Comparison of ENCODE assay signal across 9 mouse cellular contexts in genomic region chr15:101553169-101553568, GRCm38 (mm10). TPM values are rescaled to one million over a fixed set of nuclear protein-coding genes. Genes with fewer than 3 reads are reported as not detected.
A peak's percentile ranks its signal among the peaks of the same experiment; 100 is the strongest.
DNase-seq lines count a peak whose midpoint lies in the region; ATAC-seq and TF ChIP-seq lines count a peak whose summit lies in the region.
"Had no signal": no experiment of that assay in that cellular context is flagged by ENCODE, and none has a peak within 500 bp of the region (broad histone marks: within the 10 kb centered on the region; RNA-seq: fewer than 3 reads in every experiment).

No protein-coding gene starts in this region.

- H3K4me3 ChIP-seq in gastrocnemius, adult 2 months = no peak overlapping the region
- no peak overlapping the region for H3K4me3 ChIP-seq in forebrain, embryonic 16.5 days (replicated peaks; ENCODE audit: low read length)
- H3K4me3 ChIP-seq in intestine, embryonic 16.5 days (ENCODE audit: low read length) = no peak overlapping the region
- H3K4me3 ChIP-seq in stomach, embryonic 14.5 days (ENCODE audit: low read depth, low read length) = no peak overlapping the region

- DNase-seq in gastrocnemius, adult 2 months = peak; percentile 31
- no peak for DNase-seq in gastrocnemius, postnatal 36 days
- DNase-seq in ZHBTc4 (ENCODE audit: low read depth, low spot score) = peak; percentile 47
- DNase-seq in lung, postnatal 4 days = peak; percentile 57 to 70
- no peak for DNase-seq in spleen, postnatal 4 days (ENCODE audit: low spot score in 2 of 2)

- H3K4me1 ChIP-seq in forebrain, embryonic 16.5 days (replicated peaks; ENCODE audit: control insufficient read depth, insufficient read depth, low read length) = 0 out of 2 replicates have a peak, but pooled peaks cover 2% of the 10 kb centered on the region
- peaks cover 6% of the 10 kb centered on the region for H3K4me1 ChIP-seq in intestine, embryonic 16.5 days (ENCODE audit: control insufficient read depth, insufficient read depth, low read length)
- H3K4me1 ChIP-seq in stomach, embryonic 14.5 days (ENCODE audit: control insufficient read depth, insufficient read depth, low read length) = peaks cover 7% of the 10 kb centered on the region

- no peak overlapping the region for H3K9ac ChIP-seq in forebrain, embryonic 16.5 days (replicated peaks; ENCODE audit: low read depth, low read length)
- 0 out of 2 replicates have a peak overlapping the region, but pooled peaks have one; percentile 21 for H3K9ac ChIP-seq in intestine, embryonic 16.5 days (ENCODE audit: low read depth, low read length)
- no peak overlapping the region for H3K9ac ChIP-seq in stomach, embryonic 14.5 days (replicated peaks; ENCODE audit: low read depth, low read length)

- H3K4me2 ChIP-seq in forebrain, embryonic 16.5 days (ENCODE audit: low read length) = peak overlapping the region; percentile 35
- peak overlapping the region; percentile 26; the same call in 1 of the 2 replicates for H3K4me2 ChIP-seq in intestine, embryonic 16.5 days (ENCODE audit: low read depth, low read length)
- H3K4me2 ChIP-seq in stomach, embryonic 14.5 days (replicated peaks; ENCODE audit: low read depth, low read length) = peak overlapping the region; percentile 27

- H3K36me3 ChIP-seq in forebrain, embryonic 16.5 days (ENCODE audit: control insufficient read depth, insufficient read depth) = no peaks in the 10 kb centered on the region
- H3K36me3 ChIP-seq in intestine, embryonic 16.5 days (ENCODE audit: control insufficient read depth, insufficient read depth, low read length) = no peaks in the 10 kb centered on the region
- no peaks in the 10 kb centered on the region for H3K36me3 ChIP-seq in stomach, embryonic 14.5 days (ENCODE audit: control insufficient read depth, insufficient read depth, low read length)

- no peaks in the 10 kb centered on the region; the same call in 1 of the 2 replicates for H3K27me3 ChIP-seq in forebrain, embryonic 16.5 days (replicated peaks; ENCODE audit: control insufficient read depth, insufficient read depth, low read length)
- peaks cover 7% of the 10 kb centered on the region; the same call in 1 of the 2 replicates for H3K27me3 ChIP-seq in intestine, embryonic 16.5 days (replicated peaks; ENCODE audit: control insufficient read depth, insufficient read depth, low read length)
- H3K27me3 ChIP-seq in stomach, embryonic 14.5 days (ENCODE audit: control insufficient read depth, insufficient read depth, low read length) = no peaks in the 10 kb centered on the region

- intact Hi-C loops in gastrocnemius, adult 2 months (cut with DNase I) = no loop called here
- intact Hi-C loops in gastrocnemius, postnatal 36 days (cut with DNase I) = no loop called here

- peak; percentile 72 for ATAC-seq in forebrain, embryonic 16.5 days
- ATAC-seq in intestine, embryonic 16.5 days = peak; percentile 68
- ATAC-seq in stomach, embryonic 14.5 days (ENCODE audit: insufficient number of reproducible peaks, insufficient read depth, low FRiP score, low read depth) = peak; percentile 64; the same call in 1 of the 2 replicates

- WGBS in forebrain, embryonic 16.5 days = 0% methylated on average over 11 of the region's 11 CpGs
- 0% methylated on average over 11 of the region's 11 CpGs for WGBS in intestine, embryonic 16.5 days
- 1% methylated on average over 11 of the region's 11 CpGs for WGBS in stomach, embryonic 14.5 days

- TF ChIP-seq CTCF in gastrocnemius, adult 2 months (IDR thresholded peaks at IDR 0.05) = no peak

- H3K27ac ChIP-seq in gastrocnemius, adult 2 months = no peak overlapping the region
- H3K27ac ChIP-seq in forebrain, embryonic 16.5 days (ENCODE audit: low read length) = no peak overlapping the region
- no peak overlapping the region for H3K27ac ChIP-seq in intestine, embryonic 16.5 days (ENCODE audit: low read length)
- no peak overlapping the region for H3K27ac ChIP-seq in stomach, embryonic 14.5 days (ENCODE audit: low read length)

- no peaks in the 10 kb centered on the region for H3K9me3 ChIP-seq in forebrain, embryonic 16.5 days (ENCODE audit: control insufficient read depth, low read length)
- no peaks in the 10 kb centered on the region for H3K9me3 ChIP-seq in intestine, embryonic 16.5 days (ENCODE audit: control insufficient read depth, low read length)
- no peaks in the 10 kb centered on the region for H3K9me3 ChIP-seq in stomach, embryonic 14.5 days (ENCODE audit: control insufficient read depth, low read depth, low read length)

RNA-seq across cellular contexts. Expression of gene Krt82, which starts 2.7 kb away (rescaled TPM):
- total RNA-seq in gastrocnemius, adult 2 months (2021) = not detected
- not detected for total RNA-seq in gastrocnemius, postnatal 36 days (2021)
- not detected in 2 replicates for polyA plus RNA-seq in forebrain, embryonic 16.5 days (2015; fragmentation: Nextera tagmentation; extraction: Ambion mirVana)
- polyA plus RNA-seq in intestine, embryonic 16.5 days (2015; fragmentation: Nextera tagmentation; extraction: Ambion mirVana) = not detected in 2 replicates
- polyA plus RNA-seq in stomach, embryonic 14.5 days (2014; fragmentation: Nextera tagmentation; extraction: Ambion mirVana) = not detected in 2 replicates
- polyA plus RNA-seq: liver, embryonic 16.5 days had no signal

RNA-seq across cellular contexts. Expression of gene Krt90, which starts 9.6 kb away (rescaled TPM):
- total RNA-seq in gastrocnemius, adult 2 months (2021) = not detected
- total RNA-seq in gastrocnemius, postnatal 36 days (2021) = not detected
- 0.08 and 0.09 TPM in 2 replicates for polyA plus RNA-seq in forebrain, embryonic 16.5 days (2015; fragmentation: Nextera tagmentation; extraction: Ambion mirVana)
- 0.09 and 0.16 TPM in 2 replicates for polyA plus RNA-seq in intestine, embryonic 16.5 days (2015; fragmentation: Nextera tagmentation; extraction: Ambion mirVana)
- polyA plus RNA-seq in stomach, embryonic 14.5 days (2014; fragmentation: Nextera tagmentation; extraction: Ambion mirVana) = 0.22 TPM in 1 of 2 replicates, not detected in the other
- polyA plus RNA-seq: liver, embryonic 16.5 days had no signal

RNA-seq across cellular contexts. Expression of gene Krt75, which starts 20.5 kb away (rescaled TPM):
- not detected for total RNA-seq in gastrocnemius, adult 2 months (2021)
- total RNA-seq in gastrocnemius, postnatal 36 days (2021) = not detected
- 0.10 TPM in 1 of 2 replicates, not detected in the other for polyA plus RNA-seq in forebrain, embryonic 16.5 days (2015; fragmentation: Nextera tagmentation; extraction: Ambion mirVana)
- not detected in 2 replicates for polyA plus RNA-seq in intestine, embryonic 16.5 days (2015; fragmentation: Nextera tagmentation; extraction: Ambion mirVana)
- polyA plus RNA-seq in stomach, embryonic 14.5 days (2014; fragmentation: Nextera tagmentation; extraction: Ambion mirVana) = 0.45 and 0.52 TPM in 2 replicates
- polyA plus RNA-seq: liver, embryonic 16.5 days had no signal

RNA-seq across cellular contexts. Expression of gene Krt84, which starts 20.5 kb away (rescaled TPM):
- not detected for total RNA-seq in gastrocnemius, adult 2 months (2021)
- not detected for total RNA-seq in gastrocnemius, postnatal 36 days (2021)
- not detected in 2 replicates for polyA plus RNA-seq in forebrain, embryonic 16.5 days (2015; fragmentation: Nextera tagmentation; extraction: Ambion mirVana)
- polyA plus RNA-seq in intestine, embryonic 16.5 days (2015; fragmentation: Nextera tagmentation; extraction: Ambion mirVana) = 0.28 and 0.53 TPM in 2 replicates
- not detected in 2 replicates for polyA plus RNA-seq in stomach, embryonic 14.5 days (2014; fragmentation: Nextera tagmentation; extraction: Ambion mirVana)
- polyA plus RNA-seq: liver, embryonic 16.5 days had no signal

RNA-seq across cellular contexts. Expression of gene Gm49425, which starts 36.1 kb away (rescaled TPM):
- not detected for total RNA-seq in gastrocnemius, adult 2 months (2021)
- not detected for total RNA-seq in gastrocnemius, postnatal 36 days (2021)
- polyA plus RNA-seq in forebrain, embryonic 16.5 days (2015; fragmentation: Nextera tagmentation; extraction: Ambion mirVana) = not detected in 2 replicates
- polyA plus RNA-seq in intestine, embryonic 16.5 days (2015; fragmentation: Nextera tagmentation; extraction: Ambion mirVana) = not detected in 2 replicates
- not detected in 2 replicates for polyA plus RNA-seq in stomach, embryonic 14.5 days (2014; fragmentation: Nextera tagmentation; extraction: Ambion mirVana)
- polyA plus RNA-seq: liver, embryonic 16.5 days had no signal

Comparison
In these comparisons a context has a peak if more than half of its experiments do, and no peak if none do; other contexts are left out.
1. DNase-seq: peak in gastrocnemius, adult 2 months (single experiment), ZHBTc4 (single experiment) and lung, postnatal 4 days (2 of 2); none in gastrocnemius, postnatal 36 days (0 of 2) and spleen, postnatal 4 days (0 of 2).
2. Peak in every context shown above with its lines, with median percentiles within 50 percentile points of each other: ATAC-seq and H3K4me2 ChIP-seq.